Mouse (Mus musculus) lung, postnatal 0 days (tissue): ENCODE measurements at regions not wholly inside any gene's neighbourhood (a gene's known extent, or its start where the extent isn't known, plus 50 kb on each side); places are given as distances from the start of the nearest gene placed in this dataset.
A peak's percentile ranks its signal among the peaks of the same experiment; 100 is the strongest.

Experiments used
- ATAC-seq: fragments of 200-750 bp; cut with Nextera tagmentation; 2 replicates; pipeline ENCODE4 v1.8.0; 2017; ENCODE audit warnings: moderate library complexity
- DNase-seq: peaks from one replicate; pipeline ENCODE4 v3.0.0-alpha.2; 2016; ENCODE audit warnings: low spot score
- H3K27ac ChIP-seq: fragments of 300-500 bp; sonication (generic); 2 replicates; pipeline ENCODE4 v1.5.1; 2014; ENCODE audit warnings: antibody characterized with exemption, mild to moderate bottlenecking, low read length, mixed read lengths
- H3K27me3 ChIP-seq: fragments of 300-500 bp; sonication (generic); replicated peaks from 2 replicates; pipeline ENCODE4 v1.6.1; 2014; ENCODE audit warnings: low read length, mixed read lengths; ENCODE audit not compliant: insufficient read depth
- H3K36me3 ChIP-seq: fragments of 300-500 bp; sonication (generic); 2 replicates; pipeline ENCODE4 v1.6.1; 2014; ENCODE audit warnings: low read length, mixed read lengths; ENCODE audit not compliant: insufficient read depth
- H3K4me1 ChIP-seq: fragments of 300-500 bp; sonication (generic); 2 replicates; pipeline ENCODE4 v1.6.1; 2014; ENCODE audit warnings: antibody characterized with exemption, low read depth, low read length, mixed read lengths; ENCODE audit not compliant: insufficient read depth
- H3K4me2 ChIP-seq: fragments of 300-500 bp; sonication (generic); replicated peaks from 2 replicates; pipeline ENCODE4 v1.6.1; 2014; ENCODE audit warnings: low read depth, mild to moderate bottlenecking, low read length, moderate library complexity, mixed read lengths
- H3K4me3 ChIP-seq: fragments of 300-500 bp; sonication (generic); 2 replicates; pipeline ENCODE4 v1.5.1; 2014; ENCODE audit warnings: low read depth, low read length
- H3K9ac ChIP-seq: fragments of 300-500 bp; sonication (generic); replicated peaks from 2 replicates; pipeline ENCODE4 v1.6.1; 2014; ENCODE audit warnings: low read depth, mild to moderate bottlenecking
- H3K9me3 ChIP-seq: fragments of 300-500 bp; sonication (generic); 2 replicates; pipeline ENCODE4 v1.6.1; 2016; ENCODE audit warnings: low read length, mixed read lengths
- CTCF ChIP-seq: IDR thresholded peaks from 2 replicates; pipeline ENCODE4 v1.5.1; 2016; ENCODE audit warnings: antibody characterized with exemption, mild to moderate bottlenecking
- EP300 ChIP-seq: IDR thresholded peaks from 2 replicates; pipeline ENCODE4 v1.6.1; 2016; ENCODE audit warnings: antibody characterized with exemption, mild to moderate bottlenecking, control low read depth
- WGBS: fragments of 180-500 bp; shearing (Covaris S2); extraction: QIAGEN DNeasy Blood & Tissue Kit; methylation state at CpG from one replicate; pipeline ENCODE4 v1.1.7; 2014; 5-methylcytosine and 5-hydroxymethylcytosine counted together

DNA sequence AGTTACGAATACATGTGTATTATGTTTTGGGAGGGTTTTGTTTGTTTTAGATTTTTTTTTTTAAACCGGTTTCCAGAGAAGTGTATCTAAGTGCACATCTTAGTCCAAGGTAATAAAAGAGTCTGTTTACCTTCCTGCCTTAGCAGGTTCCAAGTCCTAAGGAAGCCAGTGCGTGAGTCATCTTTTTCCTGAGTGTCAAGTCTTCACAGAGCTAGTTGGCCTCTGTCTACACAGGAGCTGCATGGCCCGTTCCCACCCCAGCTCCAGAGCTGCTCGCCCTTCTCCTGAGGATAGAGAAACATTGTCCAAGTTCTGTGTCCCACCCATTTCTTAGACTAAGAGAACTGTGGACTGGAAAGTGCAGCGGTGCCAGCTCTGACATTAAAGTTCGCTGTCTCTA lies 192.6 kb downstream of the Sptssa start:
- DNase-seq = no peak
- Histone ChIP-seq H3K9ac (no peak overlapping the region), H3K9me3 (no peaks in the 10 kb centered on the region), H3K4me1 (no peaks in the 10 kb centered on the region), H3K27ac (no peak overlapping the region), H3K27me3 (peaks cover 6% of the 10 kb centered on the region; the same call in 1 of the 2 replicates), H3K36me3 (no peaks in the 10 kb centered on the region), H3K4me2 (no peak overlapping the region), H3K4me3 (no peak overlapping the region)
- TF ChIP-seq CTCF (no peak), EP300 (no peak)
- 51% methylated on average over 7 of the region's 7 CpGs for WGBS
- no peak for ATAC-seq

DNA sequence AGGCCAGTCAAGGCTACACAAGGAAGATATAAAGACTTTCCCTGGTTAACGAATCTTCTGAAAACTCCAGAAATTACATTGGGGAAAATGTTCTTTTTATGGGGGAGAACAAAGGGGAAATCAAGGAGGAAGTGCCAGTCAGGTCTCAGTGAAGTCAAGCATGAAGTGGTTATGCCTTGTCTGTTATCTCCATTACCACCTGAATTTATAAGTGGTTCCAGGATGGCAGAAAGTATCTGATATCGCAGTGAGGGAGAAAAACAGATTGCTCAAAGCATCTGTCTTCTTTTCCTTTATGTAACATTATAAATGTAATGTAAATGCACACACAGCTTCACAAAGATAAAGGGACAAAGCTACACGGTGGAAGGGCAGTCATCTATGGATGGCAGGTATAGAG lies 195.0 kb downstream of the Sptssa start:
- 80% methylated on average over 3 of the region's 3 CpGs for WGBS
- Histone ChIP-seq H3K4me1 (no peaks in the 10 kb centered on the region), H3K27me3 (peaks cover 6% of the 10 kb centered on the region; the same call in 1 of the 2 replicates), H3K9me3 (no peaks in the 10 kb centered on the region), H3K4me2 (no peak overlapping the region), H3K9ac (no peak overlapping the region), H3K27ac (no peak overlapping the region), H3K36me3 (no peaks in the 10 kb centered on the region), H3K4me3 (no peak overlapping the region)
- ATAC-seq (no peak), DNase-seq (no peak)
- no peak for TF ChIP-seq EP300
- no peak for TF ChIP-seq CTCF

DNA sequence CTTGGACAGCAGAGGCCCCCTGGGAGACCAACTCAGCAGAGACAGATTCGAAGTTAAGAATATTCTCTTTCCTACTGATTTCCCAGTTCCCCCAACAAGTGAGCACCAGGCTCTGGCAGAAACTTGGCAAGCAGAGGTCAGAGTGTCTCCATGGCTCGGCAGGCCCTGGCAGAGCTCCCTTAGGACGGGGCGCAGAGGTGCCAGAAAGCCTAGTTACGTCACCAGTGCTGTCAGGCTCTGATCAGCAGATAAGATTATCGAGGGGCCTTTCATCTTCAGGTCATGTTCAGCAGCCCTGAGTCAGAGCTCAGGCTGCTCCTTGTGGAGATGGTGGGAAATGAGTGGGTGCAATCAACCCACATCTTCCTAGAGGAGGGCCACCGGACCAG lies 196.2 kb downstream of the Sptssa start:
- H3K27me3 ChIP-seq = peaks cover 6% of the 10 kb centered on the region; the same call in 1 of the 2 replicates
- H3K4me2 ChIP-seq = no peak overlapping the region
- peak; percentile 26 for DNase-seq
- no peak for TF ChIP-seq EP300
- TF ChIP-seq CTCF = no peak
- H3K4me1 ChIP-seq = no peaks in the 10 kb centered on the region
- H3K9ac ChIP-seq = no peak overlapping the region
- H3K36me3 ChIP-seq = no peaks in the 10 kb centered on the region
- no peak overlapping the region for H3K4me3 ChIP-seq
- peak; percentile 62 for ATAC-seq
- no peaks in the 10 kb centered on the region for H3K9me3 ChIP-seq
- no peak overlapping the region for H3K27ac ChIP-seq
- WGBS = 43% methylated on average over 7 of the region's 7 CpGs

DNA sequence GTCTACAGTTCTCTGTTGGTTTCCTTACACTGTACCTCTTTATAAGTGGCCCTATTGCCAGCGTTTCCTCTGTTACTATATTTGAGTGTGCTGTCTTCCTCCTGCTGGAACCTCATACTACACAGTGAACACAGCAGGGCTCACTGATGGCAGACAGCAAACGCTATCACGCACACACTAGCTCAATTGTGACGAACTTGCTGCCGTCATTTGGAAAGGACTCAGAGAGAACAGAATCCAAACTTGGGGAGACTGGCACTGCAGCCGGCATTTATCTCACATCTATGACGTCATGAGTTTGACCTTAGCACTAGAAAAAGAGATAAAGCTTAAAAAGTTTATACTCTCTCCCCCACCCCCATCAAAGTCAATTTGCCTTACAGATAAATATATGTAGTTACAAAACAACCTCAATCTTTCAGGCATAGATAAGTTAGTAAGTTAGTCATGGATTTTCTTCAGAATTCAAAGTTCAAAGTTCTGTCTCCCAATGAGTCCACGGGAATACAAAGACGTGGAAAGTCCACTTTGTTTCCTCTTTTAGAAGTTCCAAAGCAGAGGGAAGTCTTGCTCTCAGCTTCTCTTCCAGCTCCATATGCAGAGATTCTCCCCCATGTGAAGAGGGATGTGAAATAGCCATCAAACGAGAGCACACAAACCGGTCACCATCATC lies 196.8 kb downstream of the Sptssa start:
- TF ChIP-seq CTCF (no peak), EP300 (no peak)
- DNase-seq = peak; percentile 23
- no peak overlapping the region for H3K4me3 ChIP-seq
- H3K9ac ChIP-seq = no peak overlapping the region
- no peaks in the 10 kb centered on the region for H3K9me3 ChIP-seq
- H3K27ac ChIP-seq = no peak overlapping the region
- H3K36me3 ChIP-seq = no peaks in the 10 kb centered on the region
- H3K4me1 ChIP-seq = no peaks in the 10 kb centered on the region
- no peak overlapping the region for H3K4me2 ChIP-seq
- WGBS = 31% methylated on average over 11 of the region's 11 CpGs
- ATAC-seq = peak; percentile 61
- H3K27me3 ChIP-seq = 0 out of 2 replicates have a peak, but pooled peaks cover 6% of the 10 kb centered on the region

DNA sequence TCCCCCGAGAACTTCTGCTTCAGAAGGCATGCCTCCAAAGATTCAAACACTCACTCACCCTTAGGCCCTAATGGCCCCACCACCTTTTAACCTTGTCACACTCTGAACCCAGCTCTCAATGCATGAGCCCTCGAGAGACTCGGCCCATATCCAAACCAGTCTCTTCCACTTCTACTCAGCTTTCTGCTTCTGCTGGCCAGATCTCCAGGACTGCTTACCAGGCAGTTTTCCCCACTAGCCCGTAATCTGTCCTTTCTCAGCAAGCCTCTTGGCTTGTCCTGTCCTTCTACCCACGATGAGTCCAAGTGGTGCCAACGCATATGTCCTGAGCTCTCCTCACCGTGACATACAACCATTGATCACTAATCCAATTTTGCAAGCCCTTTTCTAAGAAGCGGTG lies 199.6 kb downstream of the Sptssa start:
- ATAC-seq (no peak), DNase-seq (no peak)
- H3K4me3 ChIP-seq = no peak overlapping the region
- no peak overlapping the region for H3K4me2 ChIP-seq
- no peak overlapping the region for H3K9ac ChIP-seq
- H3K27ac ChIP-seq = no peak overlapping the region
- TF ChIP-seq EP300 (no peak), CTCF (no peak)
- H3K4me1 ChIP-seq = 0 out of 2 replicates have a peak, but pooled peaks cover 6% of the 10 kb centered on the region
- WGBS = 85% methylated on average over 8 of the region's 8 CpGs
- no peaks in the 10 kb centered on the region for H3K36me3 ChIP-seq
- H3K9me3 ChIP-seq = no peaks in the 10 kb centered on the region
- H3K27me3 ChIP-seq = 0 out of 2 replicates have a peak, but pooled peaks cover 6% of the 10 kb centered on the region

DNA sequence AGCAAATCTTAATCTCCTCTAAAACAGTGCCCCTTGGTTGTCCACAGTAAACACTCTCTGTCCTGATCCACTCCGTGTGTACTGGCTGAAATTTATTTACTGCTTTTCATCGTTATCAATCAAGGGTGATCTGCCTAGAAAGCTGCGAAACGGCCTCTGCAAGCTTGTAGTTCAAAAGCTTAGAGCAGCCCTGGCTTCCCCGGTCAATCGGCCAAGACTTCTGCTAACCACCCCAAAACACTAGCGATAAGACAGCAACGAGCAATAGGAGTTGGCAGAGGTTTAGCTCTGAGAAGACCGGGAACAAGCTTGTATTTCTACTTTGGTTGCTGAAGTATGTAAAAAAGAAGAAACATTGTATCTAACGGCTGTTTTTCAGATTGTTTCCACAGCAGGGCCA lies 201.8 kb downstream of the Sptssa start:
- Histone ChIP-seq H3K36me3 (no peaks in the 10 kb centered on the region), H3K4me1 (0 out of 2 replicates have a peak, but pooled peaks cover 6% of the 10 kb centered on the region), H3K9ac (no peak overlapping the region), H3K4me2 (no peak overlapping the region), H3K27ac (no peak overlapping the region), H3K4me3 (no peak overlapping the region), H3K9me3 (no peaks in the 10 kb centered on the region), H3K27me3 (no peaks in the 10 kb centered on the region; the same call in 1 of the 2 replicates)
- ATAC-seq (no peak), DNase-seq (no peak)
- WGBS = 69% methylated on average over 10 of the region's 10 CpGs
- TF ChIP-seq EP300 = no peak
- no peak for TF ChIP-seq CTCF
